Mouse (Mus musculus) forebrain, embryonic 16.5 days (tissue): Measurements from ENCODE around the gene Lrfn1. TPM values are rescaled to one million over a fixed set of nuclear protein-coding genes. Genes with fewer than 3 reads are reported as not detected.

ENCODE experiments used
- ATAC-seq: fragments of 200-750 bp; cut with Nextera tagmentation; 2 replicates; pipeline ENCODE4 v1.8.0; 2017; ENCODE audit warnings: mild to moderate bottlenecking, moderate library complexity
- H3K27ac ChIP-seq: fragments of 300-500 bp; sonication (generic); 2 replicates; pipeline ENCODE4 v1.5.1; 2014; ENCODE audit warnings: low read length, control low read depth
- H3K27me3 ChIP-seq: fragments of 300-500 bp; sonication (generic); replicated peaks from 2 replicates; pipeline ENCODE4 v1.6.1; 2014; ENCODE audit warnings: low read length; ENCODE audit not compliant: control insufficient read depth, insufficient read depth
- H3K36me3 ChIP-seq: fragments of 300-500 bp; sonication (generic); 2 replicates; pipeline ENCODE4 v1.6.1; 2014; ENCODE audit not compliant: control insufficient read depth, insufficient read depth
- H3K4me1 ChIP-seq: fragments of 300-500 bp; sonication (generic); replicated peaks from 2 replicates; pipeline ENCODE4 v1.6.1; 2014; ENCODE audit warnings: low read length; ENCODE audit not compliant: control insufficient read depth, insufficient read depth
- H3K4me2 ChIP-seq: fragments of 300-500 bp; sonication (generic); 2 replicates; pipeline ENCODE4 v1.6.1; 2014; ENCODE audit warnings: mild to moderate bottlenecking, low read length, control low read depth
- H3K4me3 ChIP-seq: fragments of 300-500 bp; sonication (generic); replicated peaks from 2 replicates; pipeline ENCODE4 v1.5.1; 2014; ENCODE audit warnings: mild to moderate bottlenecking, low read length, control low read depth
- H3K9ac ChIP-seq: fragments of 300-500 bp; sonication (generic); replicated peaks from 2 replicates; pipeline ENCODE4 v1.6.1; 2014; ENCODE audit warnings: low read depth, low read length, control low read depth
- H3K9me3 ChIP-seq: fragments of 300-500 bp; sonication (generic); 2 replicates; pipeline ENCODE4 v1.6.1; 2016; ENCODE audit warnings: low read length; ENCODE audit not compliant: control insufficient read depth
- WGBS: fragments of 180-500 bp; shearing (Covaris S2); extraction: QIAGEN DNeasy Blood & Tissue Kit; methylation state at CpG from one replicate; pipeline ENCODE4 v1.1.7; 2014; 5-methylcytosine and 5-hydroxymethylcytosine counted together
- polyA plus RNA-seq: library from polyadenylated mRNA; unstranded; fragments of >200 nt; fragmentation: Nextera tagmentation; extraction: Ambion mirVana; gene quantifications from 2 replicates; pipeline ENCODE4 v1.2.1, GENCODE M21; 2015

Gene Lrfn1
- polyA plus RNA-seq, 1 experiment from 2014 or later = 10.6 TPM

- no peak overlapping the region for H3K9ac ChIP-seq
- H3K27me3 ChIP-seq = 0 out of 2 replicates have a peak, but pooled peaks cover 2% of the 10 kb centered on the region
- H3K9me3 ChIP-seq = no peaks in the 10 kb centered on the region
- no peak for ATAC-seq
- H3K4me2 ChIP-seq = no peak overlapping the region
- no peaks in the 10 kb centered on the region for H3K36me3 ChIP-seq
- H3K4me1 ChIP-seq = peaks cover 2% of the 10 kb centered on the region; the same call in 1 of the 2 replicates
- no peak overlapping the region for H3K27ac ChIP-seq
- WGBS = 52% methylated on average over 4 of the region's 4 CpGs
- no peak overlapping the region for H3K4me3 ChIP-seq
These were observed 9.1 kb upstream of the Lrfn1 start for GRCm38 (mm10) chr7:28442688-28443087.

GRCm38 (mm10) chr7:28444344-28444974 is 7.3 kb upstream of the Lrfn1 start:
- Histone ChIP-seq H3K27me3 (0 out of 2 replicates have a peak, but pooled peaks cover 2% of the 10 kb centered on the region), H3K9ac (no peak overlapping the region), H3K36me3 (no peaks in the 10 kb centered on the region), H3K4me2 (no peak overlapping the region), H3K9me3 (no peaks in the 10 kb centered on the region), H3K27ac (no peak overlapping the region), H3K4me1 (peaks cover 2% of the 10 kb centered on the region; the same call in 1 of the 2 replicates), H3K4me3 (no peak overlapping the region)
- WGBS = 86% methylated on average over 13 of the region's 13 CpGs
- ATAC-seq = no peak

- Histone ChIP-seq H3K27ac (no peak overlapping the region), H3K4me1 (peaks cover 2% of the 10 kb centered on the region; the same call in 1 of the 2 replicates), H3K4me2 (no peak overlapping the region), H3K9me3 (no peaks in the 10 kb centered on the region), H3K9ac (no peak overlapping the region), H3K27me3 (0 out of 2 replicates have a peak, but pooled peaks cover 2% of the 10 kb centered on the region), H3K36me3 (no peaks in the 10 kb centered on the region), H3K4me3 (no peak overlapping the region)
- 6% methylated on average over 12 of the region's 12 CpGs for WGBS
- no peak for ATAC-seq
These were observed 5.3 kb upstream of the Lrfn1 start for GRCm38 (mm10) chr7:28446446-28446845.

- no peak overlapping the region for H3K9ac ChIP-seq
- H3K9me3 ChIP-seq = no peaks in the 10 kb centered on the region
- WGBS = 20% methylated on average over 12 of the region's 12 CpGs
- no peaks in the 10 kb centered on the region for H3K36me3 ChIP-seq
- H3K4me1 ChIP-seq = peaks cover 2% of the 10 kb centered on the region; the same call in 1 of the 2 replicates
- 0 out of 2 replicates have a peak, but pooled peaks cover 2% of the 10 kb centered on the region for H3K27me3 ChIP-seq
- H3K27ac ChIP-seq = no peak overlapping the region
- no peak for ATAC-seq
- no peak overlapping the region for H3K4me2 ChIP-seq
- H3K4me3 ChIP-seq = no peak overlapping the region
These were observed 4.5 kb upstream of the Lrfn1 start for GRCm38 (mm10) chr7:28447101-28447830.

- no peak overlapping the region for H3K4me3 ChIP-seq
- WGBS = 73% methylated on average over 13 of the region's 13 CpGs
- H3K9me3 ChIP-seq = no peaks in the 10 kb centered on the region
- H3K27ac ChIP-seq = no peak overlapping the region
- peaks cover 10% of the 10 kb centered on the region for H3K4me1 ChIP-seq
- H3K36me3 ChIP-seq = no peaks in the 10 kb centered on the region
- no peak for ATAC-seq
- H3K9ac ChIP-seq = no peak overlapping the region
- no peak overlapping the region for H3K4me2 ChIP-seq
- H3K27me3 ChIP-seq = 0 out of 2 replicates have a peak, but pooled peaks cover 2% of the 10 kb centered on the region
These were observed 3.6 kb upstream of the Lrfn1 start for GRCm38 (mm10) chr7:28447865-28448820.

- Histone ChIP-seq H3K9ac (peak overlapping the region; percentile 92), H3K27me3 (no peaks in the 10 kb centered on the region), H3K9me3 (no peaks in the 10 kb centered on the region), H3K4me3 (peak overlapping the region; percentile 85), H3K4me1 (peaks cover 15% of the 10 kb centered on the region), H3K36me3 (peaks cover 17% of the 10 kb centered on the region; the same call in 1 of the 2 replicates), H3K27ac (peak overlapping the region; percentile 12; the same call in 1 of the 2 replicates), H3K4me2 (peak overlapping the region; percentile 68)
- ATAC-seq = peak; percentile 32; the same call in 1 of the 2 replicates
- WGBS = 1% methylated on average over 24 of the region's 24 CpGs
These were observed 703 bp downstream of the Lrfn1 start for GRCm38 (mm10) chr7:28452361-28453005.

- no peak for ATAC-seq
- Histone ChIP-seq H3K27ac (no peak overlapping the region), H3K4me2 (no peak overlapping the region), H3K27me3 (no peaks in the 10 kb centered on the region), H3K4me1 (peaks cover 10% of the 10 kb centered on the region), H3K9ac (no peak overlapping the region), H3K9me3 (no peaks in the 10 kb centered on the region), H3K4me3 (no peak overlapping the region), H3K36me3 (peaks cover 37% of the 10 kb centered on the region)
- 97% methylated on average over 4 of the region's 5 CpGs for WGBS
These were observed 8.6 kb downstream of the Lrfn1 start for GRCm38 (mm10) chr7:28460361-28460760.

- Histone ChIP-seq H3K4me3 (no peak overlapping the region), H3K9ac (no peak overlapping the region), H3K9me3 (no peaks in the 10 kb centered on the region), H3K27ac (no peak overlapping the region), H3K27me3 (0 out of 2 replicates have a peak, but pooled peaks cover 3% of the 10 kb centered on the region), H3K4me2 (no peak overlapping the region), H3K4me1 (peaks cover 18% of the 10 kb centered on the region), H3K36me3 (peaks cover 32% of the 10 kb centered on the region)
- ATAC-seq = no peak
- 90% methylated on average over 2 of the region's 2 CpGs for WGBS
These were observed 11.0 kb downstream of the Lrfn1 start for GRCm38 (mm10) chr7:28462769-28463168.
